8 mouse cellular contexts compared by ENCODE assay signal in the genomic region with DNA sequence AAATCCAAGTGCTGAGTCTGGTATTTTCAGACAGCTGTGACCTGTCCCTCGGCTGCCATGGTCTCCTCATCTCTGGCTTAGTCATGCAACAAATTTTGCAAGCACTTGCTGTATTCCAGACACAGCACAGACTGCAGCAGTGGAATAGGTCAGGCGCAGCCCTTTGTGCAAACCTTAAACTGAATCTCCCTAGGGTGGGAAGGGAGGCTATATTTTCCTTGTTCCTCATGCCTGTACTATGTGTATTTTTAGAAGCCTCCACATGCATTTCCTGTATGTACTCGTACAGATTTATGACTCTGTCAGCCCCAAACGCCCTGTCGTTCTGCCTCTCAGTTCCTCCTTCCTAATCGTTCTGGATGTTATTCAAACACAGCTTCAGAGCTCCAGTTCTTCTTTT.
DNase-seq lines count a peak whose midpoint lies in the region; ATAC-seq and TF ChIP-seq lines count a peak whose summit lies in the region.

No protein-coding gene starts in this region.

- no peak for ATAC-seq in heart, embryonic 12.5 days (ENCODE audit: insufficient number of reproducible peaks, low FRiP score)
- peak; percentile 95 for ATAC-seq in megakaryocyte progenitor cell, adult 5-6 weeks (replicated peaks; ENCODE audit: poor library complexity)
- ATAC-seq in CD4-positive, CD25-positive, alpha-beta regulatory T cell, adult 4 months = no peak

- WGBS in heart, embryonic 12.5 days = 29% methylated on average over 6 of the region's 6 CpGs
- WGBS in thymus, adult 2 months = 6% methylated on average over 6 of the region's 6 CpGs

- H3K36me3 ChIP-seq in heart, embryonic 12.5 days = no peaks in the 10 kb centered on the region
- H3K36me3 ChIP-seq in thymus, adult 2 months (ENCODE audit: control insufficient read depth, insufficient read depth, low read length) = no peaks in the 10 kb centered on the region

- no peaks in the 10 kb centered on the region for H3K9me3 ChIP-seq in heart, embryonic 12.5 days (replicated peaks)

- H3K4me2 ChIP-seq in heart, embryonic 12.5 days = peak overlapping the region; percentile 0; the same call in 1 of the 2 replicates

- H3K27me3 ChIP-seq in heart, embryonic 12.5 days (replicated peaks) = no peaks in the 10 kb centered on the region
- H3K27me3 ChIP-seq in thymus, adult 2 months (ENCODE audit: control insufficient read depth, insufficient read depth, low read length) = no peaks in the 10 kb centered on the region

- peak; percentile 31 for DNase-seq in layer of hippocampus, adult 11-12 months (ENCODE audit: low spot score)
- no peak for DNase-seq in layer of hippocampus, adult 9-10 months (ENCODE audit: low spot score)
- peak; percentile 44 for DNase-seq in adrenal gland, adult 8-10 months
- DNase-seq in kidney, postnatal 36 days = peak; percentile 19 to 61
- DNase-seq in thymus, adult 2 months = no peak

- no peak for TF ChIP-seq POLR2A in thymus, adult 2 months (IDR thresholded peaks at IDR 0.05; ENCODE audit: control insufficient read depth, extremely low read depth, insufficient read depth, low read length, poor library complexity)

- no peak overlapping the region for H3K4me3 ChIP-seq in heart, embryonic 12.5 days
- H3K4me3 ChIP-seq in thymus, adult 2 months (ENCODE audit: control insufficient read depth, insufficient read depth, low read length) = no peak overlapping the region

- peak overlapping the region; percentile 74 for H3K27ac ChIP-seq in heart, embryonic 12.5 days (ENCODE audit: poor library complexity, severe bottlenecking)
- H3K27ac ChIP-seq in thymus, adult 2 months (ENCODE audit: control insufficient read depth, insufficient read depth, low read length) = no peak overlapping the region

- peaks cover 14% of the 10 kb centered on the region for H3K4me1 ChIP-seq in heart, embryonic 12.5 days (replicated peaks)
- no peaks in the 10 kb centered on the region for H3K4me1 ChIP-seq in thymus, adult 2 months (replicated peaks; ENCODE audit: control insufficient read depth, insufficient read depth, low read length)

- H3K9ac ChIP-seq in heart, embryonic 12.5 days = no peak overlapping the region

- TF ChIP-seq CTCF in thymus, adult 2 months (IDR thresholded peaks at IDR 0.05; ENCODE audit: borderline replicate concordance, control insufficient read depth, extremely low read depth, insufficient read depth, low read length, poor library complexity) = no peak

Comparison
In these comparisons a context has a peak if more than half of its experiments do, and no peak if none do; other contexts are left out.
1. DNase-seq: peak in layer of hippocampus, adult 11-12 months (single experiment), adrenal gland, adult 8-10 months (single experiment) and kidney, postnatal 36 days (2 of 2); none in layer of hippocampus, adult 9-10 months (single experiment) and thymus, adult 2 months (single experiment).